Mouse (Mus musculus) heart, embryonic 14.5 days (tissue): ENCODE measurements around the gene Klc4. TPM values are rescaled to one million over a fixed set of nuclear protein-coding genes. Genes with fewer than 3 reads are reported as not detected.

Experiments
- ATAC-seq: fragments of 200-750 bp; cut with Nextera tagmentation; 2 replicates; pipeline ENCODE4 v1.8.0; 2017; ENCODE audit warnings: low read depth, moderate TSS enrichment; ENCODE audit not compliant: insufficient number of reproducible peaks, insufficient read depth, low FRiP score
- H3K27ac ChIP-seq, 2 experiments: fragments of 200-500 bp in 1 of 2; fragments of 300-500 bp in 1 of 2; sonication (generic) in 1 of 2; replicated peaks in 1 of 2; 2 replicates each; pipeline ENCODE4 v1.5.1; 2012 to 2014; ENCODE audit warnings: low read depth in 2 of 2, low read length in 2 of 2, control low read depth in 1 of 2, mild to moderate bottlenecking in 1 of 2, mixed read lengths in 1 of 2; ENCODE audit not compliant: control insufficient read depth in 1 of 2, insufficient read depth in 1 of 2
- H3K27me3 ChIP-seq: fragments of 300-500 bp; sonication (generic); 2 replicates; pipeline ENCODE4 v1.6.1; 2014; ENCODE audit warnings: mild to moderate bottlenecking, low read length, control low read depth; ENCODE audit not compliant: control insufficient read depth, insufficient read depth
- H3K36me3 ChIP-seq: fragments of 300-500 bp; sonication (generic); 2 replicates; pipeline ENCODE4 v1.6.1; 2014; ENCODE audit warnings: mild to moderate bottlenecking, control low read depth, low read length, mixed read lengths; ENCODE audit not compliant: control insufficient read depth, insufficient read depth
- H3K4me1 ChIP-seq, 2 experiments: fragments of 200-500 bp in 1 of 2; fragments of 300-500 bp in 1 of 2; sonication (generic) in 1 of 2; 2 replicates each; pipeline ENCODE4 v1.6.1; 2012 to 2014; ENCODE audit warnings: low read length in 2 of 2, control low read depth in 1 of 2, mixed read lengths in 1 of 2; ENCODE audit not compliant: control insufficient read depth in 2 of 2, insufficient read depth in 2 of 2
- H3K4me2 ChIP-seq: fragments of 300-500 bp; sonication (generic); 2 replicates; pipeline ENCODE4 v1.6.1; 2014; ENCODE audit warnings: mild to moderate bottlenecking, low read length
- H3K4me3 ChIP-seq, 2 experiments: fragments of 200-500 bp in 1 of 2; fragments of 300-500 bp in 1 of 2; sonication (generic) in 1 of 2; 2 replicates each; pipeline ENCODE4 v1.5.1; 2012 to 2014; ENCODE audit warnings: low read length in 2 of 2, mild to moderate bottlenecking in 2 of 2, control low read depth in 1 of 2, low read depth in 1 of 2, moderate library complexity in 1 of 2; ENCODE audit not compliant: control insufficient read depth in 1 of 2, insufficient read depth in 1 of 2
- H3K9ac ChIP-seq: fragments of 300-500 bp; sonication (generic); 2 replicates; pipeline ENCODE4 v1.6.1; 2014; ENCODE audit warnings: mild to moderate bottlenecking, low read length
- H3K9me3 ChIP-seq: fragments of 300-500 bp; sonication (generic); 2 replicates; pipeline ENCODE4 v1.6.1; 2016; ENCODE audit warnings: low read length, control low read depth; ENCODE audit not compliant: control insufficient read depth
- WGBS: fragments of 180-500 bp; shearing (Covaris S2); extraction: QIAGEN DNeasy Blood & Tissue Kit; methylation state at CpG from one replicate; pipeline ENCODE4 v1.1.7; 2014; 5-methylcytosine and 5-hydroxymethylcytosine counted together
- polyA plus RNA-seq: library from polyadenylated mRNA; unstranded; fragments of >200 nt; fragmentation: Nextera tagmentation; extraction: Ambion mirVana; gene quantifications from 2 replicates; pipeline ENCODE4 v1.2.1, GENCODE M21; 2014

Gene Klc4
- polyA plus RNA-seq, 1 experiment from 2014 or later, result 21.4 TPM

- no peaks in the 10 kb centered on the region for H3K36me3 ChIP-seq
- peak overlapping the region; percentile 81 to 83 for H3K27ac ChIP-seq
- no peak for ATAC-seq
- H3K4me2 ChIP-seq, result peak overlapping the region; percentile 60
- peaks cover 71 to 83% of the 10 kb centered on the region in 2 experiments for H3K4me1 ChIP-seq
- H3K27me3 ChIP-seq, result no peaks in the 10 kb centered on the region
- H3K9ac ChIP-seq, result peak overlapping the region; percentile 63
- peak overlapping the region in 1 of 2 experiments; percentile 11; a peak in 1 of 4 replicates for H3K4me3 ChIP-seq
- 52% methylated on average over 12 of the region's 12 CpGs for WGBS
- no peaks in the 10 kb centered on the region for H3K9me3 ChIP-seq
These were observed 28.0 kb downstream of the Klc4 start for GRCm38 (mm10) chr17:46617799-46618198.

- Histone ChIP-seq H3K9ac (peak overlapping the region; percentile 2; the same call in 1 of the 2 replicates), H3K9me3 (no peaks in the 10 kb centered on the region), H3K27ac (peak overlapping the region in 1 of 2 experiments; percentile 46; a peak in 2 of 4 replicates), H3K4me3 (no peak overlapping the region), H3K4me1 (peaks cover 39 to 63% of the 10 kb centered on the region in 2 experiments), H3K27me3 (no peaks in the 10 kb centered on the region), H3K36me3 (no peaks in the 10 kb centered on the region), H3K4me2 (0 out of 2 replicates have a peak overlapping the region, but pooled peaks have one; percentile 26)
- 53% methylated on average over 3 of the region's 3 CpGs for WGBS
- ATAC-seq, result no peak
These were observed 32.6 kb downstream of the Klc4 start for GRCm38 (mm10) chr17:46613229-46613628.

GRCm38 (mm10) chr17:46612820-46613219 lies 33.0 kb downstream of the Klc4 start:
- 39% methylated on average over 4 of the region's 4 CpGs for WGBS

GRCm38 (mm10) chr17:46612189-46612588 lies 33.6 kb downstream of the Klc4 start:
- no peaks in the 10 kb centered on the region for H3K27me3 ChIP-seq
- no peaks in the 10 kb centered on the region for H3K9me3 ChIP-seq
- no peaks in the 10 kb centered on the region for H3K36me3 ChIP-seq
- WGBS, result 66% methylated on average over 2 of the region's 2 CpGs
- no peak for ATAC-seq
- no peak overlapping the region; the same call in 1 of the 2 replicates for H3K9ac ChIP-seq
- no peak overlapping the region for H3K27ac ChIP-seq
- peaks cover 29 to 53% of the 10 kb centered on the region in 2 experiments for H3K4me1 ChIP-seq
- H3K4me3 ChIP-seq, result no peak overlapping the region
- no peak overlapping the region for H3K4me2 ChIP-seq

More at GRCm38 (mm10) chr17:46612820-46613219, 33.0 kb downstream of the Klc4 start:
- Histone ChIP-seq H3K4me1 (peaks cover 36 to 59% of the 10 kb centered on the region in 2 experiments), H3K9me3 (no peaks in the 10 kb centered on the region), H3K9ac (peak overlapping the region; percentile 39; the same call in 1 of the 2 replicates), H3K27ac (peak overlapping the region in 1 of 2 experiments; percentile 46; a peak in 1 of 4 replicates), H3K4me2 (peak overlapping the region; percentile 26), H3K27me3 (no peaks in the 10 kb centered on the region), H3K4me3 (no peak overlapping the region), H3K36me3 (no peaks in the 10 kb centered on the region)
- no peak for ATAC-seq

- WGBS, result 93% methylated on average over 6 of the region's 6 CpGs
- H3K27me3 ChIP-seq, result no peaks in the 10 kb centered on the region
- peaks cover 22 to 44% of the 10 kb centered on the region in 2 experiments for H3K4me1 ChIP-seq
- no peak overlapping the region for H3K9ac ChIP-seq
- no peak overlapping the region for H3K4me2 ChIP-seq
- no peaks in the 10 kb centered on the region for H3K9me3 ChIP-seq
- H3K4me3 ChIP-seq, result no peak overlapping the region
- no peak for ATAC-seq
- H3K36me3 ChIP-seq, result no peaks in the 10 kb centered on the region
- no peak overlapping the region for H3K27ac ChIP-seq
These were observed 34.5 kb downstream of the Klc4 start for GRCm38 (mm10) chr17:46611316-46611715.

- Histone ChIP-seq H3K27ac (peak overlapping the region; percentile 49 to 68; a peak in 3 of 4 replicates), H3K9me3 (no peaks in the 10 kb centered on the region), H3K4me3 (no peak overlapping the region), H3K4me1 (peaks cover 22 to 44% of the 10 kb centered on the region in 2 experiments), H3K27me3 (no peaks in the 10 kb centered on the region), H3K36me3 (no peaks in the 10 kb centered on the region), H3K9ac (no peak overlapping the region), H3K4me2 (peak overlapping the region; percentile 40)
- WGBS, result 54% methylated on average over 15 of the region's 15 CpGs
- ATAC-seq, result peak; percentile 66; the same call in 1 of the 2 replicates
These were observed 35.9 kb downstream of the Klc4 start for GRCm38 (mm10) chr17:46609721-46610514.

- Histone ChIP-seq H3K4me3 (no peak overlapping the region), H3K27ac (no peak overlapping the region)
These were observed 39.8 kb downstream of the Klc4 start for GRCm38 (mm10) chr17:46605987-46606386.

More at GRCm38 (mm10) chr17:46605987-46606386, 39.8 kb downstream of the Klc4 start:
- 78% methylated on average over 12 of the region's 12 CpGs for WGBS
- H3K4me1 ChIP-seq, result peaks cover 20 to 38% of the 10 kb centered on the region in 2 experiments
- H3K4me2 ChIP-seq, result no peak overlapping the region
- H3K36me3 ChIP-seq, result no peaks in the 10 kb centered on the region
- H3K27me3 ChIP-seq, result no peaks in the 10 kb centered on the region
- H3K9me3 ChIP-seq, result no peaks in the 10 kb centered on the region
- ATAC-seq, result no peak
- no peak overlapping the region for H3K9ac ChIP-seq
